Mouse (Mus musculus): Measurements from ENCODE around the gene Ppp1r9a. TPM values are rescaled to one million over a fixed set of nuclear protein-coding genes. Genes with fewer than 3 reads are reported as not detected.

Gene Ppp1r9a
- total RNA-seq, 2 experiments from 2014 or later = 111 to 117 TPM

- no peak for DNase-seq (ENCODE audit: low spot score in 2 of 2)
Observed at GRCm38 (mm10) chr6:5038140-5038749, 135.5 kb downstream of the Ppp1r9a start.

DNA sequence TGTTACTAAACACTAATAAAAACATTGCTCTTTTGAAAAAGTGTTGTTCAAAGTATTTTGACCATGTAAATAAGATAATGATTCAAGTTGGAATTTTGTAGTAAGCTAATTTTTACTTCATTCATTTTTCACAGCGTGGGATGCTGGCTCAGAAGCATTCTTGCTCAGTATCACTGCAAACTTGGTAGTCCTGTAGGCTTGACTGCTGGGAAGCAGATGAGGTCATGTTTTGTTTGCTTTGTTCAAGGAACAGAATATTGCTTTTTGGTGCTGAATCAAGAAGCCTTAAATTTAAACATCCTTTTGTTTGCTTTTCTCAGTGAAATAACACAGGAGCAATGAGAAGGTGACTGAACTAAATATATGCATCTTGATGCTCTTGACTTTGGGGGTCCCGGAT lies 136.6 kb downstream of the Ppp1r9a start:
- no peak for DNase-seq (ENCODE audit: low spot score in 2 of 2)

DNA sequence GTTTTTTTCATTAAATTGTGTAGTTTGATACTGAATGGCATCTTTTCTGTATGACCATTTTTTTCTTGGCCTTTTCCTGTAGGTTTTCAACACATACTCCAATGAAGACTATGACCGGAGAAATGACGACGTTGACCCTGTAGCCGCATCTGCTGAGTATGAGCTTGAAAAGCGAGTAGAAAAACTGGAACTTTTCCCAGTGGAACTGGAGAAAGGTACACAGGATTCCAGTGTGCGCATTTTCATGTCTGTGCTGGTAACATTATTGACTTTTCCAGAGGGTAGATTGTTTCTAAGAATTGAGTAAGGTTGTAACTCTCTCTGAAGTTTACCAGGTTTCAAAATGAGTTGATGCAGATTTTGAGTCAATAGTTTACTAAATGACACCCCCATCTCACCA lies 143.1 kb downstream of the Ppp1r9a start:
- no peak for DNase-seq (ENCODE audit: low spot score in 2 of 2)

DNA sequence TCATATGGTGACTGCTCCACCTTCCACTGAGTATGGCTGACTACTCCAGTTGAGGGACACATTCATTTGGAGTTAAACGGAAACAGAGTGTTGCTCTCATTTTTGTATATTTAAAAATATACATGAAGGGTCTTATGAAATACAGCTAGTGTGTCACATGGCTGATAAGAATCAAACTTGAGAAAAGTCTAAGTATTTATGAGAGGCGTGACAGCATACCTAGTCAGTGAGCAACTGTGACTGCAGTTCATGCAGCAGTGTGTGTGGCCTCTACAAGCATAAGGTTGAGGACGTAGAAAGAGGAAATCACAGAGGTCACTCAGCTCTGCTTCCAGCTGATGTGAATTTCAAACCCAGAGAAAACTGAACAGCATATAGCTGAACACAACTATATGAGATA lies 145.3 kb downstream of the Ppp1r9a start:
- no peak for DNase-seq (ENCODE audit: low spot score in 2 of 2)

- DNase-seq (ENCODE audit: low spot score in 2 of 2) = peak in 1 of 2 experiments; percentile 13
Observed at GRCm38 (mm10) chr6:5052309-5052708, 149.6 kb downstream of the Ppp1r9a start.

- no peak for DNase-seq (ENCODE audit: low spot score in 2 of 2)
Observed at GRCm38 (mm10) chr6:5054446-5055095, 151.9 kb downstream of the Ppp1r9a start.

GRCm38 (mm10) chr6:5074736-5075135 lies 172.0 kb downstream of the Ppp1r9a start:
- no peak for DNase-seq (ENCODE audit: low spot score in 2 of 2)

- no peak for DNase-seq (ENCODE audit: low spot score in 2 of 2)
Observed at GRCm38 (mm10) chr6:5075680-5076079, 173.0 kb downstream of the Ppp1r9a start.

DNA sequence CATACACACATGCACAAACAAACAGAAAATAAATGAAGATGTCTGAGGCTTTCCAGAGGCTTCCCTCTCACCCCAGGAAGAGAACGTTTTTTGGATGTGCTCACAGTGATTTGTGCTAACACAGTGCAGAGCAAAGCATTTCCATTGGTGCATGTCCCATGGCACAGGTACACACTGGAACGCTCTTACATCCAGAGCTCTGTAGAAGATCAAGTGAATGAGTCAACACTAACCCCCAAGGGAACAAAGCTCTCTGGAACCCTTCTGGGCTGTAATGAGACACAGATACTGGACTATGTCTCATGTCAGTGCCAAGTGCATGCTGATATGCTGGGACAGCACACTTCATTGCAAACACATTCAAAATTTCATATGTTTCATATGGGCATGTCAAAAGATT lies 175.3 kb downstream of the Ppp1r9a start:
- no peak for DNase-seq (ENCODE audit: low spot score in 2 of 2)

GRCm38 (mm10) chr6:5079108-5079507 lies 176.4 kb downstream of the Ppp1r9a start:
- no peak for DNase-seq (ENCODE audit: low spot score in 2 of 2)

DNA sequence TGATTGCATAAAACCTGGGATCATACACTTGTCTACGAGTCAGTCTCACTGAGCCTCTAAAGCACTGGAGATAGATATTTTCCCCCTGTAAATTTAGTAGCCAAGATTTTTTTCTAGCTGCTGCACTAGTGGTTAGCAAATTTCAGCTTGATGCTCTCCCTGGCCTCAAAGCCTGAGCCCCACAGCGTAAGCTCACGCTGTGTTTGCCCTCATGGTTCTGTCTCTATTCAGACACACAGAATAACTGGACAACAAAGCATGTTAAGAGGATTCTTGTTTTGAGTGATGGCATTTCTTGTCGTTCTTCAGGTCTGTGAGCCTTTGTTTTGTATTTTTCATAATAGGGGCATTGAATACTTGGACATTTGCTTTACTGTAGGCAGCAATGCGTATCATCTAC lies 177.4 kb downstream of the Ppp1r9a start:
- no peak for DNase-seq (ENCODE audit: low spot score in 2 of 2)

GRCm38 (mm10) chr6:5080496-5080895 lies 177.8 kb downstream of the Ppp1r9a start:
- DNase-seq (ENCODE audit: low spot score in 2 of 2) = no peak

GRCm38 (mm10) chr6:5081099-5081498 lies 178.4 kb downstream of the Ppp1r9a start:
- no peak for DNase-seq (ENCODE audit: low spot score in 2 of 2)

GRCm38 (mm10) chr6:5082144-5082543 lies 179.4 kb downstream of the Ppp1r9a start:
- no peak for DNase-seq (ENCODE audit: low spot score in 2 of 2)

- no peak for DNase-seq (ENCODE audit: low spot score in 2 of 2)
Observed at GRCm38 (mm10) chr6:5082740-5083139, 180.0 kb downstream of the Ppp1r9a start.

DNA sequence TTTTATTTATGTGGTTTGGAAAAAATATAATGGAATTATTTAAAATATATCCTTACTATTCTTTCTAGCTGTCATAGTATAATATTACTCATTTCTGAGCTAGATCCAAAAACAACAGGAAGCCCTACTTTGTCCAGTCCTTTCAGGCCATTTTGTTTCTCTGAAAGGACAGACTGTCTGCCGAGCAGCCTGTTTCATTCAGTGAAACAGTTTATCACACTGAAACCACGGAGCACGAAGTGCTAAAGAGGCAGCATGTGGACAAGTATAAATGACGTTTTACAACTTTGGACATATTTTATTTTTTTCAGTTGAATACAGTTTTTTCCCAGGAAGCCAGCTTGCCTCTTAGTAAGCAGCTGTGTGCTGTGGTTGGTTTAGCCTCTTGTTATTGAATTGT lies 181.2 kb downstream of the Ppp1r9a start:
- DNase-seq (ENCODE audit: low spot score in 2 of 2) = no peak

DNA sequence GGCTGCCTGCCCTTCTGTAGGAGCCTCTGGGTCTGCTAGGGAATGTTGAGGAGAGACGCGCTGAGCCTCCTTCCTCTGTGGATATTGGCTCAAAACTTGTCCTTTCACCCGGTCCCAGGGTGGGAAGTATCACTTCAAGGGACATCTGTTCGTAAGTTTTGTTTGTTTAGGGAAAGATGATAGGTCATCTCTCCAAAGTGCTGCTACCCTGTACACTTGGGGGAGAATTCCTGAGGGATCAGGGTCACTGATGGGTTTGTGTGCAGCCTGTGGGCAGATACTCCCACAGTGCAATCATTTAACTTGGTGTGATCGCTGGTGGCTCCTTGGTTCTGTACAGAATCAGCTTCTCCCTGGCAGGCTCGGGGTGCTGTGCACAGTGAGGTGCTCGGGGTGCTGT lies 189.2 kb downstream of the Ppp1r9a start:
- DNase-seq (ENCODE audit: low spot score in 2 of 2) = no peak

- no peak for DNase-seq (ENCODE audit: low spot score in 2 of 2)
Observed at GRCm38 (mm10) chr6:5092795-5093194, 190.1 kb downstream of the Ppp1r9a start.

GRCm38 (mm10) chr6:5093516-5093915 lies 190.8 kb downstream of the Ppp1r9a start:
- peak in 1 of 2 experiments; percentile 43 for DNase-seq (ENCODE audit: low spot score in 2 of 2)

DNA sequence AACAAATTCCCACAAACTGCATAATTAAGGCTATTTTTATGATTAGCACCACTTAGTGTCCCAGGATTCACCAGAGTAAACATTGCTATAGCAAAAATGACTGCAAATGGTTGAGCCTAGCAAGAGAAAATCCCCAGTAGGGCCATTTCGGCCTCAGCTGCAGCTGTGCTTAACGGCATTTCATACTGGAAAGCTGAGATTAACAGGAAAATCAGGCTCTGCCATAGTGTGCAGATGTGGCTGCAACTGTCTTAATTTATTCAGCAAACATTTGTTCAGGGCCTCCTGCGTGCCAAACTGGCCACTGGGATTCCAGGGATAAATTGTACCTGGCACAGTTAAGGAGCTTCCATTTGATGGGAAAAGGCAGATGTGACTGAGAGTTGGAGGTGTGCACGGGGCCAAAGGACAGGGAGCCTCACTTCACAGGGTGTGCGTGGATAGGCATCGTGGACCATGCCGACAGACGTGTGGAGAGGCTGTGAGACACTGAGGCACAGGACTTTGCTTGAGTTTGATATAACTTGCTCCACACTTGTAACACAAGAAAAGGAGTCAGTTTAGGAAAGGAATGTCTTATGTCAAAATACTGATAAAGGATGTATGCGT lies 192.8 kb downstream of the Ppp1r9a start:
- no peak for DNase-seq (ENCODE audit: low spot score in 2 of 2)

GRCm38 (mm10) chr6:5097309-5097708 lies 194.6 kb downstream of the Ppp1r9a start:
- DNase-seq (ENCODE audit: low spot score in 2 of 2) = no peak

DNA sequence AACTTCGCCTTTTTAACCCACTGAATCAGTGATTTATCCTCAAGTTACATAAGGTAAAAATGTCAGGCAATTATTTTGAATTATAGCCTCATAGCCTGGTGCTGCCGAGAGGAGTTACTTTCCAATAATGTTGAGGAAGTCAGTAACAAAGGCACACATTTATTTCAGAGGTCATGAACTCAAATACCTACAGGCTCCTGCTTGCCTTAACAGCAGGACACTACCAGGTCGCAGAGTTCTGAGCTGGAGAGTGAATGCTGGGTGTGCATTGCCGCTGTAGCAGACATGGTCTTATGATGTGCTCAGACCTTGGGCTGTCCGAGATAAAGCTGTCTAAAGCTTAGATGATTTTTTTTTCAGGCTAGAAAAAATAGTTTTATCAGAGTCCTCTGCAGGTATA lies 196.6 kb downstream of the Ppp1r9a start:
- no peak for DNase-seq (ENCODE audit: low spot score in 2 of 2)

- DNase-seq (ENCODE audit: low spot score in 2 of 2) = no peak
Observed at GRCm38 (mm10) chr6:5099842-5100241, 197.1 kb downstream of the Ppp1r9a start.
